Mouse (Mus musculus) gastrocnemius, postnatal 36 days (tissue): Measurements from ENCODE around the gene Olfr524. TPM values are rescaled to one million over a fixed set of nuclear protein-coding genes. Genes with fewer than 3 reads are reported as not detected.

Experiments used
- DNase-seq, 2 experiments: peaks; one replicate each; pipeline ENCODE4 v3.0.0; 2022
- intact Hi-C: fragments of 180-260 bp; cut with DNase I; formaldehyde crosslinking; loops from one replicate; pipeline ENCODE4 v1.15.1; 2025
- total RNA-seq, 2 experiments: library from RNA; stranded (reverse); gene quantifications; 2 replicates each; pipeline ENCODE4 v1.2.3; 2021

The Olfr524 gene
- total RNA-seq, 2 experiments from 2014 or later = not detected

GRCm38 (mm10) chr7:140187721-140188390 lies 17.9 kb downstream of the Olfr524 start:
- no peak for DNase-seq
- intact Hi-C loops = no loop called here

- no peak for DNase-seq
- intact Hi-C loops = no loop called here
Observed at GRCm38 (mm10) chr7:140186646-140187620, 18.8 kb downstream of the Olfr524 start.

DNA sequence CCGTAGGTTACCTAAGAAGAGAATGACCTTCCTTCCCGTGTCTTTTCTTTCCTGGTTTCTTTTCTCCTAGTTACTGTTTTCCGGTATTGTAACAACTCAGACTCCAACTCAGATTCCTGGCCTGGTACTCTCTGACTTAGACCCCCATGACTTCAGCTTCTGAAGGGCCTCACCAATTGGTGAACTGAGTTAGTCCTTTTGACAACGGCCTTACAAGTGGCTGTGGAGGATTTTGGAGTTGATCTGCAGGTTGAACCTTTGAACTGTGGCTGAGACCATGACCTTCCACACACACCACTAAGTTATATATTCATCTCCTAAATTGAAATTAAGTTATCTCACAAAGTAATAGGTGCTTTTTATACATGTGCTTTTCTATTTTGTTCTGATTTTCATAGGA lies 21.6 kb downstream of the Olfr524 start:
- intact Hi-C loops = no loop called here
- no peak for DNase-seq

- intact Hi-C loops = no loop called here
- DNase-seq = no peak
Observed at GRCm38 (mm10) chr7:140180692-140181091, 25.1 kb downstream of the Olfr524 start.

DNA sequence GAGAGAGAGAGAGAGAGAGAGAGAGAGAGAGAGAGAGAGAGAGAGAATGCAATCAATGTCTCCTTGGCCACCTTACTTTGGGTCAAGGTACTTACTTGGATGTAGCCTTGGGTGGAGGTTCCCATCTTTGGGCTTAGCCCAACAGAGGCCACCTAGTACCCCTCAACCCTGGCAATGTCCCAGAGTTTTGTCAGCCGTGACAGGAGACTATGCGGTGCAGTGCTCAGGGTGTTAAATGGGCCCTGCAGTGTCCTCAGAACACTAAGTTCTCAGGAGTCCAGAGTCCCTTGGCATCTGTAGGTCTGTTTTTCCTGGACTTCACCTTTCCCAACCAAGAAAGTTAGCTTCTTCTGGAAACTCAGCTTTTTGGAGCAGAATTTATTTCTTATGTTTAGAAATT lies 26.6 kb downstream of the Olfr524 start:
- intact Hi-C loops = no loop called here
- no peak for DNase-seq

- intact Hi-C loops = no loop called here
- DNase-seq = no peak
Observed at GRCm38 (mm10) chr7:140172936-140173335, 32.8 kb downstream of the Olfr524 start, which contains the start of gene Olfr523. Olfr523 (plus strand) TSS chr7:140173217.

DNA sequence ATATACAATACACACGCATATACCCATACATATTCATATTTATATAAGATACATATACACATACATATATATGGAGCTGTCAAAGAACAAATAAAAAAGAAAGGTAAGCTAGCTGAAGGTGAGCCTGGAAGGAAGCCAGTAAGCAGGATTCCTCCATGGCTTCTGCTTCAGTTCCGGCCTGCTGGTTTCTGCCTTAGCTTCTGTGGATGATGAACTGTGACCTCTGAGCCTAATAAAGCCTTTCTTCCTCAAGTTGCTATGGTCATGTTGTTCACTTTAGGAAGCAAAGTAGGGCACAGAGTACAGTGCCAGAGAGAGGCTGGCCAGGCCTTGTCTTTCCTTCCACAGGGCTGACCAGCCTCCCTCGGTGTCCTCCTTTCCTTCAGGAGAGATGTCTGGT lies 34.9 kb downstream of the Olfr524 start:
- DNase-seq = no peak
- intact Hi-C loops = no loop called here

DNA sequence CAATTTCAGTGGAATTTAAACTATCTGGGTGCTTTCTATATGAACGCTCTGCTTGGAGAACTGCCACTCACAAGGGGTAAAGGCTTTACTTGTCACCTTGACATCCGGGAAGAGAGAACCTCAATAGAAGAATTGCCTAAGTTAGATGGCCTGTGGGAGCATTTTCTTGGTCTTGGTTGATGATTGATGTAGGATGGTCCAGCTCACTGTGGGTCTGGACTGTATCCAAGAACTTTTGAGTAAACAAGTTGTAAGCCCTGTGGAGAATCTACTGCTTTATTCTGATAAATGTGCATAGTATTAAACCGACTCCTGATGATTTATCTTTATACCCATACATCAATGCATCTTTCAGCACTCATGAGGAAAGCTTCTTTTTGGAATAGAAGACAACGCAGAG lies 36.4 kb downstream of the Olfr524 start:
- intact Hi-C loops = no loop called here
- DNase-seq = no peak

DNA sequence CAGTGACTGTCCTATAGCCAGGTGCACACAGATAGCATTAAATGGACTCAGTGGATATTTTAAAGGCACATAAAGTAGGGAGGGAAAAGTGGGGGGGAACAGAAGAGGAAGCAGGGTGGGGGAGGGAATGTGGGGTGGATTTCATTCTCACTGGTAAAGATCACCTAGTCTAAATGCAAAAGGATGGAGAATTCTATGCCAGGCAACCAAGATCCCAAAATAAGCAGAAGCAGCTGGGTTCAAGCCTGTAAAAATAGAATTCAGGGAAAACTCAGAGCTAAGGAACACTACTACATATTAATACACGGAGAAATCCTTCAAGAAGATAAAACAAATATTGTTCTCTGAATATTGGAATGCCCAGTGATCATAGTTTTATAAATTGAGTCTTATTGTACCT lies 37.8 kb downstream of the Olfr524 start:
- no peak for DNase-seq
- intact Hi-C loops = no loop called here

- intact Hi-C loops = no loop called here
- DNase-seq = no peak
Observed at GRCm38 (mm10) chr7:140164664-140165063, 41.1 kb downstream of the Olfr524 start, which contains the start of gene Olfr522. Olfr522 (minus strand) TSS chr7:140164764.

DNA sequence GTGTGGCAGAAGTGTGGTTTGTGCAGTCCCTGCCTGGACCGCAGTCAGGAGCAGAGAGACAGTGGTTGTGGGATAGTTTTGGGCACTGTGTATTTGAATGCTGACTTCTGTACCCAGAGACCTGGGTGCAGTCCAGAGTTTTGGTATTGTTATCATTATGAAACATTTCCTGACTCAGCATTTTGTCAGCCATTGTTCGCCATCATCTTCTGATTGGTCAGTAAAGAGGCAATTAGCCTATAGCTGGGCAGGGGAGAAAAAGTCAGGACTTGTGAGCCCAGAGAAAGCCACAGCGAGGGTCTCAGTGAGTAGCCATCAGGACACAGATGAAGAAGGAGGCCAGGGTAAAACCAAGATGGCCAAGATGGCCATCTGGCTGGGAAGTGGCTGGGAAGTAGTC lies 45.4 kb downstream of the Olfr524 start:
- DNase-seq = no peak

DNA sequence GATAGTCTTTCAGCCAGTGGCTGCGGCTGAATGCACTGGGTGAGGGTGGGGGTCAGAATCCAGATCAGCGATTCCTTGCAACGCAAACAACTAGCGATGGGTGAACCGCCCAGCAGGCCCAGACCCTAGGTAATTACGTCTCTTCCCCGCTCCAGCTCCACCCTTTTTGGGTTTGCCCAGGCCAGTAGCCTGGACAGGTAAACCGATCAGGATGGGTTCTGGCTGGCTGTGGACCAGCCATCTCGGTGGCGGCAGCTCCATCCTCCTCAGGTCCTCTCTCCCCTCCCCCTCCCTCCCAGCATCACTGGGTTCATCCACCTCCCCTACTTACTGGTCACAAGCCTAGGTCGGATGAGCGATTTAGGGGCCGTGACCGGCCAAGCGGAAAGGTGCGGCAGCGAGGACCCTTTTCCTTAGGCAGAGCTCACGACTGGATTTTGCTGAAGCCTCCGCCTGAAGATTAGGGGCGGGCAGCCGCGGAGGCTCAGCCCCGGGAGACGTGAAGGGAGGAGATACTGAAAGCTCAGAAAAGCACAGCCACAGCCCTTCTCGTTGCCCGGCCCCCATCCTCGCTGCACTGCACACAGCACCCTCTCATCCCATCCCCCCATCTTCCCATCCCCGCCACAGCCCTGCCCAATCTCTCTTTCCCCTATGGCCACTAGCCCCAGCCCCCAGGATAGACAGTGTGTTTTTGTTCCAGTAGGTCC lies 51.4 kb downstream of the Olfr524 start, which contains the start of gene Sprn:
TSS of gene Sprn (minus strand) at position 660 of the 710 bp plus-strand sequence.
- intact Hi-C loops = no loop called here
- DNase-seq = no peak

More for the DNA sequence above, 45.4 kb downstream of the Olfr524 start:
- intact Hi-C loops = no loop called here

GRCm38 (mm10) chr7:140153829-140154217 lies 51.9 kb downstream of the Olfr524 start:
- DNase-seq = no peak
- intact Hi-C loops = no loop called here

- DNase-seq = no peak
- intact Hi-C loops = no loop called here
Observed at GRCm38 (mm10) chr7:140153383-140153782, 52.4 kb downstream of the Olfr524 start.

Other genes with a start within 250 kb of the Olfr524 start
- not detected for gene 6430531B16Rik, start 227.2 kb downstream of the Olfr524 start, total RNA-seq
- gene Adam8, start 213.4 kb downstream of the Olfr524 start, total RNA-seq = under 1 TPM; 0.74 to 0.89 TPM
- gene Zfp511, start 169.6 kb downstream of the Olfr524 start, total RNA-seq = 1 to 10 TPM; 7.7 to 8.2 TPM
- gene Tubgcp2, start 169.3 kb downstream of the Olfr524 start, total RNA-seq = 10 to 100 TPM; 16.8 to 19.2 TPM
- gene Msx3, start 156.9 kb downstream of the Olfr524 start, total RNA-seq = not detected
- gene Caly, start 123.4 kb downstream of the Olfr524 start, total RNA-seq = under 1 TPM in 1 of 2 experiments, not detected in 1; 0.33 TPM
- gene Prap1, start 112.6 kb downstream of the Olfr524 start, total RNA-seq = not detected
- 10 to 100 TPM; 38.9 to 42.5 TPM for gene Fuom, start 103.5 kb downstream of the Olfr524 start, total RNA-seq
- 1 to 10 TPM; 3.1 to 3.7 TPM for gene Paox, start 90.2 kb downstream of the Olfr524 start, total RNA-seq
- gene Echs1, start 89.5 kb downstream of the Olfr524 start, total RNA-seq = 100 to 1,000 TPM; 105 to 146 TPM
- gene Mtg1, start 68.4 kb downstream of the Olfr524 start, total RNA-seq = 10 to 100 TPM; 24.4 to 25.2 TPM
- under 1 TPM in 1 of 2 experiments, not detected in 1; 0.27 TPM for gene Sprn, start 51.1 kb downstream of the Olfr524 start, total RNA-seq
- gene Olfr522, start 41.2 kb downstream of the Olfr524 start, total RNA-seq = not detected
- not detected for gene Olfr523, start 32.7 kb downstream of the Olfr524 start, total RNA-seq
- not detected for gene Cd163l1, start 12.3 kb upstream of the Olfr524 start, total RNA-seq
- gene 5830411N06Rik, start 41.3 kb upstream of the Olfr524 start, total RNA-seq = not detected
- gene Olfr525, start 114.9 kb upstream of the Olfr524 start, total RNA-seq = not detected
- not detected for gene Olfr527, start 128.1 kb upstream of the Olfr524 start, total RNA-seq
- not detected for gene Olfr60, start 155.7 kb upstream of the Olfr524 start, total RNA-seq
- not detected for gene Olfr530, start 170.4 kb upstream of the Olfr524 start, total RNA-seq
- not detected for gene Olfr531, start 197.0 kb upstream of the Olfr524 start, total RNA-seq
- gene Olfr532, start 215.7 kb upstream of the Olfr524 start, total RNA-seq = not detected